Mouse (Mus musculus) thymus, postnatal 10 days (tissue): ENCODE results near the gene Cux1.

Experiments used
- DNase-seq, 2 experiments: peaks; one replicate each; pipeline ENCODE4 v3.0.0; 2021; ENCODE audit warnings: low spot score in 2 of 2

Cux1 gene

GRCm38 (mm10) chr5:136428498-136429060, 138.7 kb downstream of the Cux1 start:
- no peak for DNase-seq

- DNase-seq = no peak
Observed at GRCm38 (mm10) chr5:136427772-136428497, 139.4 kb downstream of the Cux1 start.

DNA sequence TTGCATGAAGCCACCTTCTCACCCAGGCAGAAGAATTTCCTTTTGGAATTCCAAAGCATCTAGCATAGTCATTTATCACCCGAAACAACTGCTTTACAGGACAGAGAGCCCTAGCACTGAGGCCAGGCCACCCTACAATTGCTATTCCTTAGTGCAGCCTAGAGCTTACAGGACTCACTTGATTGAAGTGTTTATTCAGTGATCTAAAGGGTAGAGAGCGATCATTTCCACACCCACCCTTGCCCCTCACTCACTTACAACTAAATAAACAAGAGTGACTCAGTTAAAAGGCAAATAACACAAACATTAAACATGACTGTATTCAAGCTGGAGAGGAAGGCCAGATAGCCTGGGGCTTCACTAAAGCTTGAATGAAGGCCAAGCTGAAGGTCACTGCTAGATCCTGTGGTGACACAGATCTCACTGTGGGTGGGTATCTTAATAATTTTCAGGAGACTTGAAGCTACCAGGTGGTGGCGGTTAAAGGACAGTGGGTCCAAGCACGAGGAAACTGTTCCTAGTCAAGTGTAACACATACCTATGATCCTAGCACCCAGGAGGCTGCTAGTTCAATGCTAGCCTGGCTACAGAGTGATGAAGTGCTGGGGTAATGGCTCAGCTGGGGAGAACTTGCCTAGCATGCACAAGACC, 140.0 kb downstream of the Cux1 start:
- DNase-seq = no peak

DNA sequence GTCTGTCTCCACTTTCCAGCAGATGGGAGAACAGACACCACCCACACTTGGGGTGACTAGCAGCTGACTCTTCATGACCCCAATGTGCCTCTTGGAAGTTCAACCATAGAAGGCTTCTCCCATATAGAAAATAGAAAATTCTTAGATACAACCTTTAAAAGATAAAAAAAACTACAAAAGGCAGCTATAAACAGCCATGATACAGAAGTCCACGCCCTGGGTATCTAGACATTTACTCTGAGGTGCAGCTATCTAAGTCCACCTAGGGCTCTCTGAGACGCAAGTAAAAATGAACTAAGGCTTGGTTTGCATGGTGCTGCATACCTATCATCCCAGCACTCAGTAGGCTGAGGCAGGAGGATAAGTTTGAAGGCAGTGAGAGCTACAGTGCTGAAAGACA, 144.3 kb downstream of the Cux1 start:
- no peak for DNase-seq

DNA sequence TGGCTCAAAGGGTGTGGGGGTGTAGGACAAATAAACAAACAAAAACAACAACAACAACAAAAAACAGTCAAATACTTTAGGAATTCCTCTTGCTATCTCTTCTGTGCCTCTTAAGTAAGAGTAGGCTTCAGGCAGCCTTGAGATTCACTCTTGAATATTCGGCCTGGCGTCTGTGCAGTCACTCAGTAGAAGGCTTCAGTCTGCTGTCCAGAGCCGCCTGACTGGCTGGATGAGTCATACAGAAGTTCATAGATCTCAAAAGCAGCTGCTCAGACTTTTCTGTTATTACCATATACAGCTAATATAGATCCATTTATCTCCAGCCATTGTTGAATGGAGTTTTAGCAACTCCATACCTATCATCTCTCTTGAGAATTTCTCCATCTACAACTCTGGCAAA, 145.4 kb downstream of the Cux1 start:
- no peak for DNase-seq

GRCm38 (mm10) chr5:136421316-136421715, 146.0 kb downstream of the Cux1 start:
- no peak for DNase-seq

DNA sequence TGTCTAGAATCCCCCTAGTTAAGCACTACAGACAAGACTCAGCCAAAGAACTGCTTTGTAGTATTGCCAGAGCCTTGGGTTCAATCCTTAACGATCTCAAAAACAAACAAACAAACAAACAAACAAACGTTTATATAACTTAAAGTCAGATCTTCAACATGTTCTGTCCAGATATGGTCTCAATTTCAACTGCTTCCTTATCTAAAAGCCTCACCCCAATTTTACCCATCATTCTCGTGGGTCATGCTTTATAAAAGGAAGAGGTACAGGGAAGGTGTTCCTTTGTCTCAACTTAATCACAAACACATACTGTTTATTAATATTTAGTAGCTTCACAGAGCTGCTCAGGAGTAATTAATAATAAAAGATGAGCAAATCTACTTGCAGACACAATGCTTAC, 146.9 kb downstream of the Cux1 start:
- DNase-seq = no peak

- no peak for DNase-seq
Observed at GRCm38 (mm10) chr5:136417891-136418290, 149.4 kb downstream of the Cux1 start.

- no peak for DNase-seq
Observed at GRCm38 (mm10) chr5:136414479-136414878, 152.8 kb downstream of the Cux1 start.

DNA sequence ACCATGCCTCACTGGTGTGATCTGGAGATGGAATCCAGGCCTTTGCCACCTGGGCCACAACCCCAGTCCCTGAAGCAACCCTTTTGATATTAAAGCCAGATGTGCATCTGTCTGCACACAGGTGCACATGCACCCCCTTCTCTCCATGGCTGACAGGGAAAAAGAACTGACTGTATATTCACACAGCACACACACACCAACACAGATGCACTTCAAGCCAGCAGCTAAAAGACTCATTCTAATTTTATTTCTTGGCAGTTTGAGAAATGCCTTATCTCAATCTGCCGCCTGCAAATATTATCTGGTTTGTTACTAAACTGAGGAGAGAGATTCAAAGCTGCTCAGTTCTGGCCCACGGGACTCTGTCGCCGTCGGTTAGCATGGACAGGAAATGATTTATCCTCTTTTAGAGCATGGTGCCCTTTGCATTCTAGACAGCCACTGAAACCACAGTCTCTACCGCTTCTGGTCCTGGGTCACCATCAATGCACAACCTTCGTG, 156.6 kb downstream of the Cux1 start:
- peak; percentile 57 to 70 for DNase-seq

DNA sequence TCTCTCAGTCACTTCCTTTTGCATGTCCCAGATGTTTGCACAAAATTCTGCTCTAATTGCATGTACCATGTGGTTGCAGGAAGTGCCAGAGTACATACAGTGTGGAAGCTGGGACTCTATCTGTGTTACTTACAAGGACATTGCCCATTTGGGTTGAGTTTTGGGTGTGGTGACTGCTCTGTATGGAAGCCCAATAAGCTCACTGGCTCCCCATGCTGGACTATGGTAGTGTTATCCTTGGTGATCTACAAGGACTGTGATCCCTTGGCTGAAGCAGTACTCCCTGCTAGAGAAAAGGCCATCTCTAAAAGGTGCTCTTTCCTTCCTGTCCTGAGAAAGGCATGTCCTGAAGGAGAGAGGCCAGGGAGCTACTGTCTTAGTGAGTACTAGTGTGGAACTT, 160.9 kb downstream of the Cux1 start:
- no peak for DNase-seq

- DNase-seq = no peak
Observed at GRCm38 (mm10) chr5:136403565-136403961, 163.7 kb downstream of the Cux1 start.

- no peak for DNase-seq
Observed at GRCm38 (mm10) chr5:136402622-136403564, 164.4 kb downstream of the Cux1 start.

DNA sequence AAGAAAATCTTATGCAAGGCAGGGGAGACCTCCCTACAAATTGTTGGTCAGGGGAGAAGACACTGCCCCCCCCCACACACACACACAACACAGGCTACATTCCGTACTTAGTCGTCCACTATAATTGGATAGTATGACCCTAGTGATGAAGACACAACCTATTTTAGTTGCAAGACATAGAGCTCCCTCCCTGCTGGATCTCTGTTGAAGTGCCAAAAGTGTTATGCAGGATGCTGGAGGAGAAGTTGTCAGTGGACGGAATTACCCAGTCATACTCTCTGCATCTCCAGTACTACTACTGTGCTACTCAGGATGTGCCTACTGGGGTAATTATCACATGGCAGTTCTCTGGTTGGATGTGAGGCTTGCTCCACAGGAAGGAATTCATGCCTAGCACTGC, 168.6 kb downstream of the Cux1 start:
- no peak for DNase-seq

GRCm38 (mm10) chr5:136396699-136397098, 170.6 kb downstream of the Cux1 start:
- no peak for DNase-seq

GRCm38 (mm10) chr5:136396256-136396655, 171.0 kb downstream of the Cux1 start:
- DNase-seq = no peak

DNA sequence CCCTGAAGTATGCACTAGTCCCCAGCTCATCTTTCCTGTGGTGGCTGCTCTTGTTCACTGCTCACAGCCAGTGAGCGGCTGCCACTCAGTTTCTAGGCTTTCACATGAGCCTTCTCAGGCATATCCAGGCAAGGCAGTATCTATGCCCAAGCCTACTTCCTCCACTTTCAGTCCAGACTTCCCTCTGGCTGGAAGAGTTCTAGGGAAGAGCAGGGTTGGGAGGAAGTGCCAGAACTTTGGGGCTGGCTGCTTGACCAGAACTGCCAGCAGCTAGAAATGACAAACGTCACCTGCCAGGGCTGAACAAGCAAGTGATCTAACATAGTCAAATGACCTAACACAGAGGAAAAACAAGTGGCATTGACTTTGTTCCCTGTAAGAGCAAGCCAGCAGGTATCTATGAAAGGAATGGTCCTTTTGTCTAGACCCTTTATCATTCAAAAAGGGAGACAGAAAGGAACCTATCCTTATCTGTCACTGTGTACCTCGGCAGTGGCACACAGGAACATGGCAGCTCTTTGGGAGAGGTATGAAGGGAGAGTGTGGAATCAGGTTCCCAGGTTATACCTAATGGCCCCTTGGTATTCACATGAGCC, 171.6 kb downstream of the Cux1 start:
- no peak for DNase-seq

GRCm38 (mm10) chr5:136394517-136395212, 172.6 kb downstream of the Cux1 start:
- DNase-seq = no peak

- DNase-seq = no peak
Observed at GRCm38 (mm10) chr5:136393621-136394020, 173.7 kb downstream of the Cux1 start.

DNA sequence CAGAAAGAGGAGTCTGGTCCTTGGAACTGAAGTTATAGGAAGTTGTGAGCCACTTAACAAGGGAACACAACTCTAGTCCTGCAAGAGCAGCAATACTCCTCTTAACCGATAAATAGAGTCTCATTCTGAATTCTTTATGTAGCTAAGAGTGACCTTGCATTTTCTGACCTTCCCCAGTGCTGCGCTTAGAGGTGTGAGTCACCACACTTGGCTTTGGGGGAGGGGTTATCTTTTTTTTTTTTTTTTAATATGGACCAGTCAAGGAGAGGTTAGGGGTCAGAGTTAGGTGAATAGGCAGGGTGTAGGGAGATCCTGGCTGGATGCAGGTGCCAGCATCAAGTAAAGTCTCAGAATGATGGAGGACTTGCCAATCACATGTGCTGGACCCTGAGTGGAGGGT, 180.5 kb downstream of the Cux1 start:
- DNase-seq = no peak

- no peak for DNase-seq
Observed at GRCm38 (mm10) chr5:136385161-136385560, 182.1 kb downstream of the Cux1 start.
